Mouse (Mus musculus): Measurements from ENCODE around the gene Nicn1. TPM values are rescaled to one million over a fixed set of nuclear protein-coding genes. Genes with fewer than 3 reads are reported as not detected.

Nicn1 gene
- total RNA-seq, 2 experiments from 2014 or later = 20.2 to 28.6 TPM

GRCm38 (mm10) chr9:108337848-108338550, 47.8 kb downstream of the Nicn1 start:
- no peak for DNase-seq

- DNase-seq = no peak
Observed at GRCm38 (mm10) chr9:108338551-108338885, 48.3 kb downstream of the Nicn1 start.

- peak; percentile 94 for DNase-seq
Observed at GRCm38 (mm10) chr9:108338886-108339781, 48.9 kb downstream of the Nicn1 start, which contains the start of gene Gpx1. Gene Gpx1, plus strand, starts transcription at chr9:108338903.

GRCm38 (mm10) chr9:108339886-108340257, 49.6 kb downstream of the Nicn1 start:
- peak; percentile 52 for DNase-seq

GRCm38 (mm10) chr9:108340258-108341138, 50.3 kb downstream of the Nicn1 start:
- DNase-seq = peak; percentile 45

GRCm38 (mm10) chr9:108341139-108341475, 50.9 kb downstream of the Nicn1 start:
- no peak for DNase-seq

- DNase-seq = peak; percentile 39
Observed at GRCm38 (mm10) chr9:108341801-108342200, 51.6 kb downstream of the Nicn1 start.

- peak; percentile 32 for DNase-seq
Observed at GRCm38 (mm10) chr9:108342301-108342831, 52.1 kb downstream of the Nicn1 start.

GRCm38 (mm10) chr9:108343331-108343730, 53.1 kb downstream of the Nicn1 start:
- DNase-seq = peak; percentile 25

- no peak for DNase-seq
Observed at GRCm38 (mm10) chr9:108343835-108344234, 53.6 kb downstream of the Nicn1 start.

GRCm38 (mm10) chr9:108344471-108344870, 54.2 kb downstream of the Nicn1 start:
- no peak for DNase-seq

Other genes with a start within 250 kb of the Nicn1 start
- gene Gmppb, start 241.2 kb upstream of the Nicn1 start, total RNA-seq (2021) = 10 to 100 TPM; 18.5 to 21.0 TPM
- 1 to 10 TPM; 2.7 to 3.4 TPM for gene Amigo3, start 237.3 kb upstream of the Nicn1 start, total RNA-seq (2021)
- gene Mst1, start 210.0 kb upstream of the Nicn1 start, total RNA-seq (2021) = 10 to 100 TPM; 12.8 to 28.1 TPM
- gene Rnf123, start 207.1 kb upstream of the Nicn1 start, total RNA-seq (2021) = 10 to 100 TPM; 54.3 to 71.9 TPM
- gene Apeh, start 195.8 kb upstream of the Nicn1 start, total RNA-seq (2021) = 10 to 100 TPM; 72.2 to 81.8 TPM
- gene Bsn, start 100.0 kb upstream of the Nicn1 start, total RNA-seq (2021) = 1 to 10 TPM; 1.7 to 2.7 TPM
- gene Dag1, start 26.5 kb upstream of the Nicn1 start, total RNA-seq (2021) = 100 to 1,000 TPM; 168 to 192 TPM
- 10 to 100 TPM in 1 of 2 experiments, 1 to 10 TPM in 1; 9.3 to 14.7 TPM for gene Amt, start 6.4 kb downstream of the Nicn1 start, total RNA-seq (2021)
- 100 to 1,000 TPM; 352 to 357 TPM for gene Rhoa, start 15.7 kb downstream of the Nicn1 start, total RNA-seq (2021)
- 10 to 100 TPM; 28.9 to 36.6 TPM for gene Tcta, start 15.7 kb downstream of the Nicn1 start, total RNA-seq (2021)
- gene Gpx1, start 48.5 kb downstream of the Nicn1 start, total RNA-seq (2021) = 100 to 1,000 TPM; 424 to 480 TPM
- 100 to 1,000 TPM; 101 to 111 TPM for gene Usp4, start 57.4 kb downstream of the Nicn1 start, total RNA-seq (2021)
- gene 1700102P08Rik, start 102.4 kb downstream of the Nicn1 start, total RNA-seq (2021) = 1 to 10 TPM in 1 of 2 experiments, under 1 TPM in 1; 0.63 to 1.4 TPM
- not detected for gene Ccdc36, start 138.1 kb downstream of the Nicn1 start, total RNA-seq (2021)
- not detected for gene BC048562, start 146.1 kb downstream of the Nicn1 start, total RNA-seq (2021)
- 10 to 100 TPM; 39.3 to 43.6 TPM for gene Ccdc71, start 170.1 kb downstream of the Nicn1 start, total RNA-seq (2021)
- gene Klhdc8b, start 171.2 kb downstream of the Nicn1 start, total RNA-seq (2021) = 10 to 100 TPM; 25.6 to 34.8 TPM
- gene Lamb2, start 189.3 kb downstream of the Nicn1 start, total RNA-seq (2021) = 100 to 1,000 TPM; 108 to 131 TPM
- 100 to 1,000 TPM; 124 to 156 TPM for gene Usp19, start 200.2 kb downstream of the Nicn1 start, total RNA-seq (2021)
- gene Qars, start 217.3 kb downstream of the Nicn1 start, total RNA-seq (2021) = 100 to 1,000 TPM; 137 to 147 TPM
- gene Qrich1, start 226.4 kb downstream of the Nicn1 start, total RNA-seq (2021) = 100 to 1,000 TPM; 108 to 129 TPM